Mouse (Mus musculus): Measurements from ENCODE around the gene Ssh3. TPM values are rescaled to one million over a fixed set of nuclear protein-coding genes. Genes with fewer than 3 reads are reported as not detected.

Gene Ssh3
- polyA plus RNA-seq, 1 experiment from 2014 or later = 2.3 TPM

GRCm38 (mm10) chr19:4240247-4240668, 28.7 kb downstream of the Ssh3 start:
- Histone ChIP-seq H3K9me3 (ENCODE audit: control insufficient read depth, low read length) (no peaks in the 10 kb centered on the region), H3K27ac (ENCODE audit: low read depth, low read length) (no peak overlapping the region), H3K4me3 (ENCODE audit: low read depth, low read length) (no peak overlapping the region), H3K36me3 (ENCODE audit: control insufficient read depth, insufficient read depth, low read length) (no peaks in the 10 kb centered on the region), H3K9ac (ENCODE audit: low read length) (no peak overlapping the region), H3K4me2 (ENCODE audit: low read depth) (no peak overlapping the region), H3K4me1 (ENCODE audit: control insufficient read depth, insufficient read depth, low read length) (no peaks in the 10 kb centered on the region), H3K27me3 (ENCODE audit: control insufficient read depth, insufficient read depth, low read length) (no peaks in the 10 kb centered on the region)
- 53% methylated on average over 8 of the region's 8 CpGs for whole genome bisulfite sequencing
- ATAC-seq (ENCODE audit: insufficient read depth, low FRiP score, low TSS enrichment) (no peak), DNase-seq (ENCODE audit: low spot score) (no peak)

DNA sequence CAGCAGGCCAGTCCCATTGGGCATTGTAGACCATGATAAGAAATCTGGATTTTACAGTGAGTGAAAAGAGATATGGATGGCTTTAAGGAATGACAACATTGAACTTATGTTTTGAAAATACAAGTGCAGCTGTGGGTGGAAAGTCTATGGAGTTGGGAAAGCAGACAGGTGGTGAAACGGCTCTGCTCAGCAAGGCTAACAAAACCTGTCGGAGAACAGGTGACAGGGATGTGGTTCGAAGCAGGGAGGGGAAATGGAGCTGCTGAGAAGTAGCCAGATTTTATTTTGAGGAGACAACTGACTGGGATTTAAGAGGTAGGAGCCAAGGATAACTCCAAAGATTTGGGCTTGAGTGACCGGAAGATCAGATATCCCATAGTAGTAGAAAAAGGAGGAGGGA, 34.4 kb downstream of the Ssh3 start:
- 78% methylated on average over 4 of the region's 4 CpGs for WGBS

DNA sequence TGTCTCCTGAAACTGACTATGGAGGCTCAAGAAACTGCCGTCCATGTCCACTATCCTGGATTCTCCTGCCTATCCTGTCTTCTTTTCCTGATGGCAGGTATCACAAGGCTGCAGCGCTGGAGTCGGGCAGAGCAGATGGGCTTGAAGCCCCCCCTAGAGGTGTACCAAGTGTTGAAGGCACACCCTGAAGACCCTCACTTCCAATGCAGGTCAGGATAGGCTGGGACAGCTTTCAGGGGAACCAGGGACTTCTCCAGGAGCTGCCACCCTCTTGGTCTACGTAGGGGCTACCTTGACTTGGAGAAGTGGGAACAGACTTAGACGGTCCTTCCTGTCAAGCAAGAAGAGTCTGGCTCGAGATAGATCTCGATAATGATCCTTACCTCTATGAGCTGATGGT, 36.3 kb downstream of the Ssh3 start:
- Histone ChIP-seq H3K9me3 (ENCODE audit: control insufficient read depth, low read length) (no peaks in the 10 kb centered on the region), H3K4me2 (ENCODE audit: low read depth) (no peak overlapping the region), H3K4me3 (ENCODE audit: low read depth, low read length) (no peak overlapping the region; the same call in 1 of the 2 replicates), H3K27me3 (ENCODE audit: control insufficient read depth, insufficient read depth, low read length) (no peaks in the 10 kb centered on the region), H3K9ac (ENCODE audit: low read length) (no peak overlapping the region; the same call in 1 of the 2 replicates), H3K4me1 (ENCODE audit: control insufficient read depth, insufficient read depth, low read length) (peaks cover 3% of the 10 kb centered on the region; the same call in 1 of the 2 replicates), H3K27ac (ENCODE audit: low read depth, low read length) (no peak overlapping the region), H3K36me3 (ENCODE audit: control insufficient read depth, insufficient read depth, low read length) (no peaks in the 10 kb centered on the region)
- ATAC-seq (ENCODE audit: insufficient read depth, low FRiP score, low TSS enrichment) (no peak), DNase-seq (ENCODE audit: low spot score) (no peak)
- 76% methylated on average over 7 of the region's 7 CpGs for WGBS

More for the DNA sequence above, 34.4 kb downstream of the Ssh3 start:
- Histone ChIP-seq H3K27ac (ENCODE audit: low read depth, low read length) (no peak overlapping the region), H3K36me3 (ENCODE audit: control insufficient read depth, insufficient read depth, low read length) (no peaks in the 10 kb centered on the region), H3K9ac (ENCODE audit: low read length) (no peak overlapping the region), H3K4me3 (ENCODE audit: low read depth, low read length) (no peak overlapping the region), H3K27me3 (ENCODE audit: control insufficient read depth, insufficient read depth, low read length) (no peaks in the 10 kb centered on the region), H3K4me2 (ENCODE audit: low read depth) (no peak overlapping the region), H3K4me1 (ENCODE audit: control insufficient read depth, insufficient read depth, low read length) (peaks cover 3% of the 10 kb centered on the region; the same call in 1 of the 2 replicates), H3K9me3 (ENCODE audit: control insufficient read depth, low read length) (no peaks in the 10 kb centered on the region)
- ATAC-seq (ENCODE audit: insufficient read depth, low FRiP score, low TSS enrichment) = no peak
- no peak for DNase-seq (ENCODE audit: low spot score)

DNA sequence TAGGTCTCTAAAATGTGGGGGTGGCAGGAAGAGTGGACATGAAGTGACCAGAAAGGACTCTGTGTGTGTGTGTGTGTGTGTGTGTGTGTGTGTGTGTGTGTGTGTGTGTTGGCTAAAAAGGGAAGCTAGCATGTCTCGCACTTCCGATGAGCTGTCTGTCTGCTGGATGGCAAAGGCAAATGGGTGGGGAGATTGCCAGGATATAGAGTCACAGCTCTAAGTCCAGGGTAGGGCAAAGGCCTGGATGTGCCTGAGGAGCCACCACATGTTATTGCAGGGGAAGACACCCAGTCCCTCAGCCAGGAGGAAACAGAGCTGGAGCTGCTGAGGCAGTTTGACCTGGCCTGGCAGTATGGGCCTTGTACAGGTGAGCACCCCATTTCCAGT, 36.8 kb downstream of the Ssh3 start:
- ATAC-seq (ENCODE audit: insufficient read depth, low FRiP score, low TSS enrichment) = no peak
- 73% methylated on average over 2 of the region's 2 CpGs for WGBS
- H3K27me3 ChIP-seq (ENCODE audit: control insufficient read depth, insufficient read depth, low read length) = no peaks in the 10 kb centered on the region
- H3K4me3 ChIP-seq (ENCODE audit: low read depth, low read length) = peak overlapping the region; percentile 46
- H3K27ac ChIP-seq (ENCODE audit: low read depth, low read length) = no peak overlapping the region
- peak overlapping the region; percentile 57 for H3K9ac ChIP-seq (ENCODE audit: low read length)
- H3K4me1 ChIP-seq (ENCODE audit: control insufficient read depth, insufficient read depth, low read length) = peaks cover 3% of the 10 kb centered on the region; the same call in 1 of the 2 replicates
- H3K36me3 ChIP-seq (ENCODE audit: control insufficient read depth, insufficient read depth, low read length) = no peaks in the 10 kb centered on the region
- H3K9me3 ChIP-seq (ENCODE audit: control insufficient read depth, low read length) = no peaks in the 10 kb centered on the region
- peak overlapping the region; percentile 74 for H3K4me2 ChIP-seq (ENCODE audit: low read depth)
- DNase-seq (ENCODE audit: low spot score) = no peak

DNA sequence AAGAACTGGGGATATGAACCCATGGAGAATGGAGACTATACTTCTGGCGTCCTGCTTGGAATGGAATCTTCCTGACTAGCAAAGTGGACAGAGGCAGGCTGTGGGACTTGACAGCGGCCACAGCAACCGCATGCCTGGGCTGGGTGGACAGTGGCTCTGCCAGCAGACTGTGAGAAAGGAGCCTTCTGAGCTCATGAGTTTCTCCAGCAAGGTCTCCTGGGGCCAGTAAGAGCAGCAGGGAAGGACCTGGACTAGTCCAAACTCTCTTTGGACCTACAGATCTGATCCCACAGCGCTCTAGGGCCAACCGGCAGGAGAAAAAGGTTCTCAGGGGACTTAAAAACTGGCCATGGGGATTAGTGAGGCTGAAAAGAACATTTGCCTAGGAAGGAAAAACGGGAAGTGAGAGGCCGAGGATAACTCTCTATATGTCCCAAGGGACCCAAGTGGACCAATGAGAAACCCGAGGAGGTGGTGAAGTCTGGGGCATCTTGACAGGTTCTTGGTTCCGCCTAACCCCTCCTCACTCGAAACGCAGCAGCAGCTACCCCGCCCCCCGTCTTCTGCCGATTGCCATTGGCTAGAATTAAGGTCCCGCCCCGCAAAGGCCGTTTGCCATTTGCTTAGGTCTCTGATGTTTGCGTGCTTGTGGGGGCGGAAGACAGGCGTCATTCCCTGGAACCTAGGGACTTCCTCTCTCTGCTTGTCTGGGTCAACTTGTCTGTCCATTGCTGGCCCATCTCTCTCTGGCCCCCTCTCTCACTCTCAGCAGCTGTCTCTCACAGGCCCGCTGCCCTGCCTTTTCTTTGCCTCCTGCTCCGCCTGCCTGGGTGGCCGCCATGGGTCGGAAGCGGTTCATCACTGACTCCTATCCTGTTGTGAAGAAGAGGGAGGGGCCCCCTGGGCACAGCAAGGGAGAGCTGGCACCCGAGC, 37.5 kb downstream of the Ssh3 start, which contains the start of gene Pold4:
Gene Pold4, plus strand, starts transcription at position 647 of the 933 bp plus-strand sequence.
- ATAC-seq (ENCODE audit: insufficient read depth, low FRiP score, low TSS enrichment) = peak; percentile 89
- no peak within 1 kb of the TSS for H3K27ac ChIP-seq (ENCODE audit: low read depth, low read length)
- WGBS = 14% methylated on average over 26 of the region's 26 CpGs

GRCm38 (mm10) chr19:4230415-4230814, 38.6 kb downstream of the Ssh3 start:
- H3K27ac ChIP-seq (ENCODE audit: low read depth, low read length) = no peak overlapping the region
- H3K4me2 ChIP-seq (ENCODE audit: low read depth) = no peak overlapping the region
- H3K9ac ChIP-seq (ENCODE audit: low read length) = no peak overlapping the region
- DNase-seq (ENCODE audit: low spot score) (no peak), ATAC-seq (ENCODE audit: insufficient read depth, low FRiP score, low TSS enrichment) (no peak)
- no peak overlapping the region for H3K4me3 ChIP-seq (ENCODE audit: low read depth, low read length)
- H3K9me3 ChIP-seq (ENCODE audit: control insufficient read depth, low read length) = no peaks in the 10 kb centered on the region
- WGBS = 68% methylated on average over 8 of the region's 8 CpGs
- no peaks in the 10 kb centered on the region for H3K27me3 ChIP-seq (ENCODE audit: control insufficient read depth, insufficient read depth, low read length)
- peaks cover 3% of the 10 kb centered on the region; the same call in 1 of the 2 replicates for H3K4me1 ChIP-seq (ENCODE audit: control insufficient read depth, insufficient read depth, low read length)
- H3K36me3 ChIP-seq (ENCODE audit: control insufficient read depth, insufficient read depth, low read length) = no peaks in the 10 kb centered on the region

More for the DNA sequence above, 37.5 kb downstream of the Ssh3 start, which contains the start of gene Pold4:
- Histone ChIP-seq H3K27me3 (ENCODE audit: control insufficient read depth, insufficient read depth, low read length) (no peaks in the 10 kb centered on the region), H3K9me3 (ENCODE audit: control insufficient read depth, low read length) (no peaks in the 10 kb centered on the region), H3K4me3 (ENCODE audit: low read depth, low read length) (peak within 1 kb of the TSS; percentile 46), H3K4me2 (ENCODE audit: low read depth) (peak within 1 kb of the TSS; percentile 74), H3K9ac (ENCODE audit: low read length) (peak within 1 kb of the TSS; percentile 57), H3K4me1 (ENCODE audit: control insufficient read depth, insufficient read depth, low read length) (peaks cover 3% of the 10 kb centered on the region; the same call in 1 of the 2 replicates), H3K36me3 (ENCODE audit: control insufficient read depth, insufficient read depth, low read length) (no peaks in the 10 kb centered on the region)
- peak; percentile 88 for DNase-seq (ENCODE audit: low spot score)

GRCm38 (mm10) chr19:4229451-4230076, 39.4 kb downstream of the Ssh3 start:
- H3K27ac ChIP-seq (ENCODE audit: low read depth, low read length) = no peak overlapping the region
- H3K9ac ChIP-seq (ENCODE audit: low read length) = 0 out of 2 replicates have a peak overlapping the region, but pooled peaks have one; percentile 8
- DNase-seq (ENCODE audit: low spot score) (no peak), ATAC-seq (ENCODE audit: insufficient read depth, low FRiP score, low TSS enrichment) (no peak)
- no peaks in the 10 kb centered on the region for H3K9me3 ChIP-seq (ENCODE audit: control insufficient read depth, low read length)
- no peak overlapping the region for H3K4me3 ChIP-seq (ENCODE audit: low read depth, low read length)
- peaks cover 3% of the 10 kb centered on the region; the same call in 1 of the 2 replicates for H3K4me1 ChIP-seq (ENCODE audit: control insufficient read depth, insufficient read depth, low read length)
- H3K36me3 ChIP-seq (ENCODE audit: control insufficient read depth, insufficient read depth, low read length) = no peaks in the 10 kb centered on the region
- H3K27me3 ChIP-seq (ENCODE audit: control insufficient read depth, insufficient read depth, low read length) = no peaks in the 10 kb centered on the region
- WGBS = 38% methylated on average over 9 of the region's 9 CpGs
- no peak overlapping the region for H3K4me2 ChIP-seq (ENCODE audit: low read depth)

- H3K36me3 ChIP-seq (ENCODE audit: control insufficient read depth, insufficient read depth, low read length) = no peaks in the 10 kb centered on the region
- ATAC-seq (ENCODE audit: insufficient read depth, low FRiP score, low TSS enrichment) = no peak
- no peaks in the 10 kb centered on the region for H3K27me3 ChIP-seq (ENCODE audit: control insufficient read depth, insufficient read depth, low read length)
- H3K9ac ChIP-seq (ENCODE audit: low read length) = no peak overlapping the region
- no peak overlapping the region for H3K4me3 ChIP-seq (ENCODE audit: low read depth, low read length)
- no peak overlapping the region for H3K4me2 ChIP-seq (ENCODE audit: low read depth)
- H3K4me1 ChIP-seq (ENCODE audit: control insufficient read depth, insufficient read depth, low read length) = peaks cover 3% of the 10 kb centered on the region; the same call in 1 of the 2 replicates
- no peaks in the 10 kb centered on the region for H3K9me3 ChIP-seq (ENCODE audit: control insufficient read depth, low read length)
- H3K27ac ChIP-seq (ENCODE audit: low read depth, low read length) = no peak overlapping the region
- 75% methylated on average over 4 of the region's 4 CpGs for WGBS
- no peak for DNase-seq (ENCODE audit: low spot score)
These were observed 40.1 kb downstream of the Ssh3 start for GRCm38 (mm10) chr19:4228891-4229290.

All from neural tube, embryonic 11.5 days (tissue).